Mouse (Mus musculus): ENCODE data around the gene Akt1s1. TPM values are rescaled to one million over a fixed set of nuclear protein-coding genes. Genes with fewer than 3 reads are reported as not detected.

Akt1s1 gene
- total and polyA plus RNA-seq, 2 experiments, result 23.9 to 93.9 TPM

DNA sequence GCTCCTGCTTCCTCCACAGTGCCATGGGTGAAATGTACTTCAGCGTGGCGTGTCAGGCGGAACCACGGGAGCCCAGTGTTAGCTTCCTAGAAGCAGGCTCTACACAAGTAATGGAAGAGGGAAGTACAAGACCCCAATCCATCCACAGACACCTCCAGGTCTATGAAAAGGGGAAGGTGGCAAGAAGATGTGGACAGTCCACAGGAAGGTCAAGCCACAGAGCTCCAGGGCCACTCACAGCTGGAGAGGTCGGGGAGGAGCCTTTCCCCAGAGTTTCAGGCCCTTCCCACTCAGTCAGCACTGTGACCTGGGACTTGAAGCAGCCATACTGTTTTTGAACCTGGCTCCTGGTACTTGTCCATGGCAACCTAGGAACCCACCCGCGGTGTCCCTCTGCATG, 38.2 kb downstream of the Akt1s1 start:
- peaks cover 3% of the 10 kb centered on the region for H3K36me3 ChIP-seq (ENCODE audit: control insufficient read depth, insufficient read depth, low read length)
- H3K9ac ChIP-seq (ENCODE audit: low read depth, low read length), result no peak overlapping the region
- WGBS, result 93% methylated on average over 7 of the region's 7 CpGs
- no peak overlapping the region for H3K27ac ChIP-seq (replicated peaks; ENCODE audit: insufficient read depth, low read depth, low read length)
- H3K4me1 ChIP-seq (ENCODE audit: control insufficient read depth, insufficient read depth, low read length), result peaks cover 7% of the 10 kb centered on the region
- no peaks in the 10 kb centered on the region for H3K27me3 ChIP-seq (ENCODE audit: control insufficient read depth, insufficient read depth, low read length)
- no peak for TF ChIP-seq CTCF (IDR thresholded peaks at IDR 0.05; ENCODE audit: low read depth, low read length)
- no peak for TF ChIP-seq POLR2A (IDR thresholded peaks at IDR 0.05; ENCODE audit: extremely low read depth, insufficient read depth, low read length)
- no peak for DNase-seq (ENCODE audit: extremely low read depth, low read depth, low spot score)
- H3K79me2 ChIP-seq (ENCODE audit: control insufficient read depth, insufficient read depth, low read length), result peaks cover 16% of the 10 kb centered on the region
- no peak overlapping the region for H3K4me3 ChIP-seq (ENCODE audit: insufficient read depth, low read depth, low read length)

DNA sequence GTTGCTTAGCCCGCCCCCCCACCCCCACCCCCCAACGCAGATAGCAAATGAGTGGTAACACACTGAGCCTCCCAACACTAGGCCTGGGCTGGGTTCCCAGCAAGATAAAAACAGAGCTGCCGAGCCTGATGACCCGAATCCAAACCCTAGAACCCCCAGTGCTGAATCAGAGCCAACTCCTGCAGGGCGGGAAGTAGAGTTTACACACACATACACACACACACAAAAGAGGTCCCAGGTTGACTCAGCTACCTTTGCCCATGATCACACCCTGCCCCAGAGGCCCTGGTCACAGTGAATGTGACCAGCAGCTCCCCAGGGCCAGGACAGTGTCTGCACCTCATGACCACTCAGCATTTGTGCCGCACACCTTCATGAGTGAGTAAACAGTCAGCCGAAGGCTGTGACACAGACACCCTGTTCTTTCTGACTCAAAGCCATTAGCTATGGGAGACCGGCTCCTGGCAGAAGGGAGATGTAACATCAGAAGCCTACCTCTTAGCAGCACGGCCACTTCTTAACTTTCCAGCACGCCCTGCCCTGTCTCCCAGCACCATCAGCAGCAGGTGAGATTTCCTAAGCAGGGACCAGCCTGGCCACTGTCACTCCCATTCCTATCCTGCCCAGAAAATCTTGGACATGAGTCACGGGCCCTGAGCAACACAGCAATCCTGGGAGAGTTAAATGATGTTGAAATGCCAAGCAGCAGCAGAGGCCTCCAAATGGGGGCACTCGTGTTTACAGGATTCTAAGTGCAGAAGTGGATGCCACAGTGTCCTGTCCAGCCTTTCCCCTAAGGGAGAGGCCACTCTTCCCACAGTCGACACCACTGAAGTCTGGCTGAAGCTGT, 39.7 kb downstream of the Akt1s1 start:
- no peaks in the 10 kb centered on the region; the same call in 1 of the 2 replicates for H3K36me3 ChIP-seq (ENCODE audit: control insufficient read depth, insufficient read depth, low read length)
- WGBS, result 62% methylated on average over 13 of the region's 13 CpGs
- H3K4me1 ChIP-seq (ENCODE audit: control insufficient read depth, insufficient read depth, low read length), result peaks cover 7% of the 10 kb centered on the region

GRCm38 (mm10) chr7:44890180-44890579, 41.4 kb downstream of the Akt1s1 start:
- no peak for TF ChIP-seq POLR2A (IDR thresholded peaks at IDR 0.05; ENCODE audit: extremely low read depth, insufficient read depth, low read length)
- no peak for TF ChIP-seq CTCF (IDR thresholded peaks at IDR 0.05; ENCODE audit: low read depth, low read length)
- Histone ChIP-seq H3K79me2 (ENCODE audit: control insufficient read depth, insufficient read depth, low read length) (peaks cover 18% of the 10 kb centered on the region), H3K9ac (ENCODE audit: low read depth, low read length) (no peak overlapping the region), H3K4me3 (ENCODE audit: insufficient read depth, low read depth, low read length) (no peak overlapping the region), H3K36me3 (ENCODE audit: control insufficient read depth, insufficient read depth, low read length) (no peaks in the 10 kb centered on the region; the same call in 1 of the 2 replicates), H3K27me3 (ENCODE audit: control insufficient read depth, insufficient read depth, low read length) (no peaks in the 10 kb centered on the region), H3K27ac (replicated peaks; ENCODE audit: insufficient read depth, low read depth, low read length) (no peak overlapping the region), H3K4me1 (ENCODE audit: control insufficient read depth, insufficient read depth, low read length) (peaks cover 7% of the 10 kb centered on the region)
- no peak for DNase-seq (ENCODE audit: extremely low read depth, low read depth, low spot score)
- WGBS, result 76% methylated on average over 7 of the region's 7 CpGs

More for the DNA sequence above, 39.7 kb downstream of the Akt1s1 start:
- peaks cover 18% of the 10 kb centered on the region for H3K79me2 ChIP-seq (ENCODE audit: control insufficient read depth, insufficient read depth, low read length)
- H3K9ac ChIP-seq (ENCODE audit: low read depth, low read length), result no peak overlapping the region
- DNase-seq (ENCODE audit: extremely low read depth, low read depth, low spot score), result no peak
- no peaks in the 10 kb centered on the region for H3K27me3 ChIP-seq (ENCODE audit: control insufficient read depth, insufficient read depth, low read length)
- TF ChIP-seq CTCF (IDR thresholded peaks at IDR 0.05; ENCODE audit: low read depth, low read length) (no peak), POLR2A (IDR thresholded peaks at IDR 0.05; ENCODE audit: extremely low read depth, insufficient read depth, low read length) (no peak)
- H3K27ac ChIP-seq (replicated peaks; ENCODE audit: insufficient read depth, low read depth, low read length), result no peak overlapping the region
- no peak overlapping the region for H3K4me3 ChIP-seq (ENCODE audit: insufficient read depth, low read depth, low read length)

- Histone ChIP-seq H3K9ac (ENCODE audit: low read depth, low read length) (no peak overlapping the region), H3K4me1 (ENCODE audit: control insufficient read depth, insufficient read depth, low read length) (peaks cover 7% of the 10 kb centered on the region)
- no peak for DNase-seq (ENCODE audit: extremely low read depth, low read depth, low spot score)
Observed at GRCm38 (mm10) chr7:44890737-44891136, 41.9 kb downstream of the Akt1s1 start.

GRCm38 (mm10) chr7:44891611-44892010, 42.8 kb downstream of the Akt1s1 start:
- H3K9ac ChIP-seq (ENCODE audit: low read depth, low read length), result peak overlapping the region; percentile 80
- peak; percentile 51 for DNase-seq (ENCODE audit: extremely low read depth, low read depth, low spot score)
- TF ChIP-seq CTCF (IDR thresholded peaks at IDR 0.05; ENCODE audit: low read depth, low read length) (no peak), POLR2A (IDR thresholded peaks at IDR 0.05; ENCODE audit: extremely low read depth, insufficient read depth, low read length) (no peak)
- no peak overlapping the region; the same call in 1 of the 2 replicates for H3K27ac ChIP-seq (replicated peaks; ENCODE audit: insufficient read depth, low read depth, low read length)
- no peaks in the 10 kb centered on the region for H3K27me3 ChIP-seq (ENCODE audit: control insufficient read depth, insufficient read depth, low read length)
- WGBS, result 9% methylated on average over 6 of the region's 6 CpGs
- H3K4me1 ChIP-seq (ENCODE audit: control insufficient read depth, insufficient read depth, low read length), result peaks cover 10% of the 10 kb centered on the region
- peak overlapping the region; percentile 72 for H3K4me3 ChIP-seq (ENCODE audit: insufficient read depth, low read depth, low read length)
- peaks cover 18% of the 10 kb centered on the region for H3K79me2 ChIP-seq (ENCODE audit: control insufficient read depth, insufficient read depth, low read length)
- no peaks in the 10 kb centered on the region; the same call in 1 of the 2 replicates for H3K36me3 ChIP-seq (ENCODE audit: control insufficient read depth, insufficient read depth, low read length)

More at GRCm38 (mm10) chr7:44890737-44891136, 41.9 kb downstream of the Akt1s1 start:
- no peak overlapping the region for H3K4me3 ChIP-seq (ENCODE audit: insufficient read depth, low read depth, low read length)
- no peaks in the 10 kb centered on the region; the same call in 1 of the 2 replicates for H3K36me3 ChIP-seq (ENCODE audit: control insufficient read depth, insufficient read depth, low read length)
- peaks cover 18% of the 10 kb centered on the region for H3K79me2 ChIP-seq (ENCODE audit: control insufficient read depth, insufficient read depth, low read length)
- no peaks in the 10 kb centered on the region for H3K27me3 ChIP-seq (ENCODE audit: control insufficient read depth, insufficient read depth, low read length)
- WGBS, result 65% methylated on average over 4 of the region's 4 CpGs
- no peak for TF ChIP-seq CTCF (IDR thresholded peaks at IDR 0.05; ENCODE audit: low read depth, low read length)
- no peak for TF ChIP-seq POLR2A (IDR thresholded peaks at IDR 0.05; ENCODE audit: extremely low read depth, insufficient read depth, low read length)
- H3K27ac ChIP-seq (replicated peaks; ENCODE audit: insufficient read depth, low read depth, low read length), result no peak overlapping the region
